Mouse (Mus musculus): ENCODE data around the gene Pakap. TPM values are rescaled to one million over a fixed set of nuclear protein-coding genes. Genes with fewer than 3 reads are reported as not detected.

Pakap gene
- polyA plus RNA-seq, 1 experiment from 2014 or later: 21.4 TPM

GRCm38 (mm10) chr4:57738856-57739552 lies 171.0 kb downstream of the Pakap start:
- no peaks in the 10 kb centered on the region for H3K27me3 ChIP-seq (ENCODE audit: control insufficient read depth, insufficient read depth, low read length)
- no peak overlapping the region for H3K4me2 ChIP-seq
- no peaks in the 10 kb centered on the region for H3K36me3 ChIP-seq (ENCODE audit: control insufficient read depth, insufficient read depth, low read length)
- no peak overlapping the region for H3K4me3 ChIP-seq (ENCODE audit: low read depth, low read length)
- WGBS: 49% methylated on average over 8 of the region's 8 CpGs
- ATAC-seq (ENCODE audit: low FRiP score) (no peak), DNase-seq (ENCODE audit: low spot score, missing footprints) (no peak)
- no peak overlapping the region for H3K27ac ChIP-seq (ENCODE audit: low read depth, low read length)
- no peak overlapping the region for H3K9ac ChIP-seq (ENCODE audit: low read length)
- no peaks in the 10 kb centered on the region for H3K9me3 ChIP-seq (ENCODE audit: control insufficient read depth, low read length)
- H3K4me1 ChIP-seq (ENCODE audit: control insufficient read depth, insufficient read depth, low read length): no peaks in the 10 kb centered on the region

- H3K9me3 ChIP-seq (ENCODE audit: control insufficient read depth, low read length): no peaks in the 10 kb centered on the region
- no peak for DNase-seq (ENCODE audit: low spot score, missing footprints)
- no peak overlapping the region for H3K4me3 ChIP-seq (ENCODE audit: low read depth, low read length)
- H3K27ac ChIP-seq (ENCODE audit: low read depth, low read length): no peak overlapping the region
- 90% methylated on average over 11 of the region's 11 CpGs for WGBS
- H3K36me3 ChIP-seq (ENCODE audit: control insufficient read depth, insufficient read depth, low read length): no peaks in the 10 kb centered on the region
- no peaks in the 10 kb centered on the region for H3K27me3 ChIP-seq (ENCODE audit: control insufficient read depth, insufficient read depth, low read length)
- no peak overlapping the region for H3K4me2 ChIP-seq
- no peak overlapping the region for H3K9ac ChIP-seq (ENCODE audit: low read length)
- no peak for ATAC-seq (ENCODE audit: low FRiP score)
- H3K4me1 ChIP-seq (ENCODE audit: control insufficient read depth, insufficient read depth, low read length): peaks cover 2% of the 10 kb centered on the region; the same call in 1 of the 2 replicates
Measured at GRCm38 (mm10) chr4:57743325-57743929, 175.4 kb downstream of the Pakap start.

DNA sequence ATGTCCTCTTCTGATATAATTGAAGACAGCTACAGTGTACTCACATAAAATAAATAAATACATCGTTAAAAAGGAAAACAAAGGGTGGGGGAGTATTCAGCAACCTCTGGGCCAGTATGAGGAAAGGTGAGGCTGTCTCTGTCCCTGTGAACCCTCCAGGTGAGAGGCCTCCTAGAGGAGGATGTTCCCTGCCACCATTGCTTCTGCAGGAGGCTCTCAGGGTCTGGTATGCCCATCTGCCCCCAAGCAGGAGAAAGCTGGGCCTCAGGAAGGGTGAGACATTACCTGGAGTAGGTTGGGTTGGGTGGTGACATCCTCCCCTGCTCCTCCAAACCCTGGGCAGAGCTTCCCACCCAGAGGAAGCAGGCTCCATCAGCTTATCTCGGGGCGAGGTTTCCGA lies 182.7 kb downstream of the Pakap start:
- Histone ChIP-seq H3K27ac (ENCODE audit: low read depth, low read length) (no peak overlapping the region), H3K36me3 (ENCODE audit: control insufficient read depth, insufficient read depth, low read length) (no peaks in the 10 kb centered on the region), H3K9me3 (ENCODE audit: control insufficient read depth, low read length) (no peaks in the 10 kb centered on the region), H3K4me2 (no peak overlapping the region), H3K4me1 (ENCODE audit: control insufficient read depth, insufficient read depth, low read length) (peaks cover 3% of the 10 kb centered on the region; the same call in 1 of the 2 replicates), H3K27me3 (ENCODE audit: control insufficient read depth, insufficient read depth, low read length) (no peaks in the 10 kb centered on the region), H3K4me3 (ENCODE audit: low read depth, low read length) (no peak overlapping the region), H3K9ac (ENCODE audit: low read length) (no peak overlapping the region)
- ATAC-seq (ENCODE audit: low FRiP score) (no peak), DNase-seq (ENCODE audit: low spot score, missing footprints) (no peak)
- 85% methylated on average over 4 of the region's 4 CpGs for WGBS

DNA sequence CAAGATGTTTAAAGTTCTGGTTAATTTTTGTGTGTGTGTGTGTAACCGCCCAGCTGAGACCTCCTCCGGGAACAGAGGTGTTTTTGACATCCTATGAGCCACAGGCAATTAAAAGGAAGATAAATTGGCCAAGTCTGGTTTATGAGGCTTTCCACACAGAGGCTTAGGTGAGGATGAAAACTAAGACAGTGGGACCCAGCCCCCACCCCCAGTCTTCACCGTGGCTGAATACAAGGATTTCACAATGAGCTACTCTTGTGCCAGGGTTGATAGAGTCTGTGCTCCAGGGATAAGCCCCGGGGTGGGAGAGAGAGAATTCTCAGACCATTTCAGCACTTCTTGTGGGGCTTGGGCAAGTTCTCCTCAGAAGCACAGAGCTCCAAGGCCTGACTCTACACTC lies 183.1 kb downstream of the Pakap start:
- Histone ChIP-seq H3K27ac (ENCODE audit: low read depth, low read length) (no peak overlapping the region), H3K27me3 (ENCODE audit: control insufficient read depth, insufficient read depth, low read length) (no peaks in the 10 kb centered on the region), H3K4me1 (ENCODE audit: control insufficient read depth, insufficient read depth, low read length) (peaks cover 3% of the 10 kb centered on the region; the same call in 1 of the 2 replicates), H3K9ac (ENCODE audit: low read length) (no peak overlapping the region), H3K36me3 (ENCODE audit: control insufficient read depth, insufficient read depth, low read length) (no peaks in the 10 kb centered on the region), H3K4me3 (ENCODE audit: low read depth, low read length) (no peak overlapping the region), H3K4me2 (no peak overlapping the region), H3K9me3 (ENCODE audit: control insufficient read depth, low read length) (no peaks in the 10 kb centered on the region)
- DNase-seq (ENCODE audit: low spot score, missing footprints) (no peak), ATAC-seq (ENCODE audit: low FRiP score) (no peak)
- 68% methylated on average over 4 of the region's 4 CpGs for WGBS

DNA sequence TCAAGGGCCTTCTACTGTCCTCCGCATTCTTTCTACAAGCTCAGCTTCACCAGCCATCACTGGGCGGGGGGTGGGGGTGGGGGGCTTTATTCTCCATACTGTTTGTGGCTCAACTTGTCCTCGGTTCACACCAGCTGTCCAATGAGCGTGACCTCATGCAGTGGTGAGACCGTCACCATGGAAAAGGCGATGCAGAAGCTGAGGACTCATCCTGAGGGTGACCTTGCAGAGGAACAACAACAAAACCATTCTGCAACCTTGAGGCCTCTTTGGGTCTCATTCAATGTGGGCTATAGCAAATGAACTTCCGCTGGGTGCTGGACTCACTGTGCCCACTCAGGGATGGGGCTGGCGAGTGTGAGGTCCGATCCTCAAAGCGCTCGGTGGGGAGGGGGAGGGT lies 183.6 kb downstream of the Pakap start:
- WGBS: 96% methylated on average over 11 of the region's 11 CpGs
- H3K4me1 ChIP-seq (ENCODE audit: control insufficient read depth, insufficient read depth, low read length): peaks cover 3% of the 10 kb centered on the region; the same call in 1 of the 2 replicates
- no peaks in the 10 kb centered on the region for H3K36me3 ChIP-seq (ENCODE audit: control insufficient read depth, insufficient read depth, low read length)
- ATAC-seq (ENCODE audit: low FRiP score) (no peak), DNase-seq (ENCODE audit: low spot score, missing footprints) (no peak)
- no peaks in the 10 kb centered on the region for H3K27me3 ChIP-seq (ENCODE audit: control insufficient read depth, insufficient read depth, low read length)
- no peak overlapping the region for H3K4me3 ChIP-seq (ENCODE audit: low read depth, low read length)
- H3K27ac ChIP-seq (ENCODE audit: low read depth, low read length): no peak overlapping the region
- no peak overlapping the region for H3K9ac ChIP-seq (ENCODE audit: low read length)
- H3K4me2 ChIP-seq: no peak overlapping the region
- no peaks in the 10 kb centered on the region for H3K9me3 ChIP-seq (ENCODE audit: control insufficient read depth, low read length)

- H3K4me1 ChIP-seq (ENCODE audit: control insufficient read depth, insufficient read depth, low read length): no peaks in the 10 kb centered on the region
- no peak overlapping the region for H3K4me2 ChIP-seq
- no peak overlapping the region for H3K27ac ChIP-seq (ENCODE audit: low read depth, low read length)
- H3K27me3 ChIP-seq (ENCODE audit: control insufficient read depth, insufficient read depth, low read length): no peaks in the 10 kb centered on the region
- ATAC-seq (ENCODE audit: low FRiP score): no peak
- 94% methylated on average over 11 of the region's 11 CpGs for WGBS
- no peak overlapping the region for H3K9ac ChIP-seq (ENCODE audit: low read length)
- no peaks in the 10 kb centered on the region for H3K9me3 ChIP-seq (ENCODE audit: control insufficient read depth, low read length)
- no peak for DNase-seq (ENCODE audit: low spot score, missing footprints)
- no peaks in the 10 kb centered on the region for H3K36me3 ChIP-seq (ENCODE audit: control insufficient read depth, insufficient read depth, low read length)
- H3K4me3 ChIP-seq (ENCODE audit: low read depth, low read length): no peak overlapping the region
Measured at GRCm38 (mm10) chr4:57755085-57755484, 187.1 kb downstream of the Pakap start.

- Histone ChIP-seq H3K9me3 (ENCODE audit: control insufficient read depth, low read length) (no peaks in the 10 kb centered on the region), H3K4me2 (no peak overlapping the region), H3K27me3 (ENCODE audit: control insufficient read depth, insufficient read depth, low read length) (no peaks in the 10 kb centered on the region), H3K4me3 (ENCODE audit: low read depth, low read length) (no peak overlapping the region), H3K4me1 (ENCODE audit: control insufficient read depth, insufficient read depth, low read length) (no peaks in the 10 kb centered on the region; the same call in 1 of the 2 replicates), H3K9ac (ENCODE audit: low read length) (no peak overlapping the region), H3K36me3 (ENCODE audit: control insufficient read depth, insufficient read depth, low read length) (no peaks in the 10 kb centered on the region), H3K27ac (ENCODE audit: low read depth, low read length) (no peak overlapping the region)
- 51% methylated on average over 11 of the region's 11 CpGs for WGBS
- DNase-seq (ENCODE audit: low spot score, missing footprints): no peak
- ATAC-seq (ENCODE audit: low FRiP score): no peak
Measured at GRCm38 (mm10) chr4:57757997-57758396, 190.0 kb downstream of the Pakap start.

DNA sequence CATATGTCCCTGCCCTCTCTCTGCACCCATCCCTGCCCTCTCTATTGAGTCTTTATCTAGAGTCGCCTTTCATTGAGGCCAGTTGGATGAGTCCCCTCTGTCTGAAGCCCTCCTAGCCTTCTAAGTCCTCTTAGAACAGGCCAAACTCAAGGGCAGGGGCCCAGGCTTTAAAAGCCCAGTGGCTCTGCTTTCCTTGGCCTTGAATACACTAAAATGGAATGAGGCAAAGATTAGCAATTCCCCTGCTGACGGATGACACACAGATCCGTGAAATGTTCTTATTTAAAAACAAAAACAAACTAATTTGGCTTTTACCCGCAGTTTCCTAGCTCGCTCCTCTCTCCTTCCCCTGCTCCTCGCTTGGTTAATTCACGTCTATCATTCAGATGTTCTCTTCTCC lies 194.4 kb downstream of the Pakap start:
- WGBS: 46% methylated on average over 7 of the region's 7 CpGs

DNA sequence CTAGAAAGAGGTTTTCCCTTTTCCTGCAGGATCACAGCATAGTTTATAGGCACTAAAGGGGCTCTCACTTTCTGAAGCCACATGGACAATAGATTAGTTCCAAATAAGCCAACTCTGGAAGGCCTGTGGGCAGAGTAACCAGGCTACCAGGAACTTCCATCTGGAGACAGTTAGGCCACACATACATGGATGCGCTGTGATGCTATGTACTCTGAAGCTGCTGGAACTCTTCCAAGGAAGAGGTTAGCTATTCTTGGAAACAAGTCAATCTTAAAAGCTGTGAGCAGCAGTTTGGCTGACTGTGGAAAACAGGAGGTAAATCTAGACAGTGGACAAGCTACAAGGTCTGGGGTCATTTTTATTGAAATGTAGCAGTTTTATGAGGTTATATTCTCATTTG lies 196.4 kb downstream of the Pakap start:
- Histone ChIP-seq H3K27ac (ENCODE audit: low read depth, low read length) (no peak overlapping the region), H3K9me3 (ENCODE audit: control insufficient read depth, low read length) (no peaks in the 10 kb centered on the region), H3K4me1 (ENCODE audit: control insufficient read depth, insufficient read depth, low read length) (peaks cover 7% of the 10 kb centered on the region), H3K4me2 (no peak overlapping the region), H3K9ac (ENCODE audit: low read length) (no peak overlapping the region), H3K36me3 (ENCODE audit: control insufficient read depth, insufficient read depth, low read length) (no peaks in the 10 kb centered on the region), H3K4me3 (ENCODE audit: low read depth, low read length) (no peak overlapping the region), H3K27me3 (ENCODE audit: control insufficient read depth, insufficient read depth, low read length) (no peaks in the 10 kb centered on the region)
- DNase-seq (ENCODE audit: low spot score, missing footprints) (no peak), ATAC-seq (ENCODE audit: low FRiP score) (no peak)
- WGBS: 84% methylated on average over 1 of the region's 1 CpGs

More for the DNA sequence above, 194.4 kb downstream of the Pakap start:
- Histone ChIP-seq H3K9ac (ENCODE audit: low read length) (no peak overlapping the region), H3K4me2 (no peak overlapping the region), H3K4me1 (ENCODE audit: control insufficient read depth, insufficient read depth, low read length) (peaks cover 7% of the 10 kb centered on the region), H3K27me3 (ENCODE audit: control insufficient read depth, insufficient read depth, low read length) (no peaks in the 10 kb centered on the region), H3K27ac (ENCODE audit: low read depth, low read length) (no peak overlapping the region), H3K9me3 (ENCODE audit: control insufficient read depth, low read length) (no peaks in the 10 kb centered on the region), H3K36me3 (ENCODE audit: control insufficient read depth, insufficient read depth, low read length) (no peaks in the 10 kb centered on the region), H3K4me3 (ENCODE audit: low read depth, low read length) (no peak overlapping the region)
- no peak for ATAC-seq (ENCODE audit: low FRiP score)
- no peak for DNase-seq (ENCODE audit: low spot score, missing footprints)

Data from midbrain, embryonic 11.5 days (tissue).